Mouse (Mus musculus): ENCODE measurements around the gene Pxylp1.

GRCm38 (mm10) chr9:96899717-96900116, 7.2 kb upstream of the Pxylp1 start:
- TF ChIP-seq CTCF (IDR thresholded peaks at IDR 0.05; ENCODE audit: insufficient read depth, low read depth, low read length), result no peak
- TF ChIP-seq POLR2A (IDR thresholded peaks at IDR 0.05; ENCODE audit: insufficient read depth, low read depth, low read length), result no peak

Measured in olfactory bulb, adult 2 months (tissue).